Mouse (Mus musculus): ENCODE results near the gene Eps8.

DNA sequence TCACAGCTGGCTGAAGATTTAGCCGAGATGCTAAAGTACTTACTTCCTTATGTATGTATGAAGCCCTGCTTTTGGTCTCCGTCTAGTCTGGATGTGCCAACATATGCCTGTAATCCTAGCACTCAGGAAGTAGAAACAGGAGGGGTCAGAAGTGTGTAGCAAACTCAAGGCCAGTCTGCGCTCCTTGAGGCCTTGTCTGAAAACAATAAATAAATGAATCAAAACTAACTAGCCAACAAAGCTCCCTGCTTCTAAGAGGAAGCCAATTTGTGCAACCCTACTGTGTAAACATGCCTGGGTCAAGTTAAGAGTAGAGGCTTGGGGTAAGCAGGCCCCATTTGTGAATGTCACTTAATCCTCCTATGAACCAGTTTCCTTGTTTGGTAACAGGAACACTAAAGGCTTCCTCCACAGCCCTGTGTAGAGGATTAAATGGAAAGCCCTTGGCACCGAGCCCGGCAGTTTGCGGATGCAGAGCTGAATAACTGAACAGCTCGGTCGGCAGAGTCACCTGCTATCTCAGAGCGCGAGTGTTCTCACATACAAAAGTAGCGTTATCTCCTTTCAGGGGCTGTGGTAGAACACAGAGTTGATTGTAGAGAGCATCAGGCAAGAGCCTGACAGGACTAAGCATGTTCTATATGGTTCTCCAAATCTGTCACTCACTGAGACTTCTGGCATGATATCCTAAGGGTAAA lies 183.6 kb downstream of the Eps8 start:
- TF ChIP-seq CTCF (IDR thresholded peaks at IDR 0.05; ENCODE audit: low read depth) (no peak), EP300 (IDR thresholded peaks at IDR 0.05; ENCODE audit: low read depth) (no peak)

Data from liver, postnatal 0 days (tissue).